Mouse (Mus musculus) right cerebral cortex, postnatal 25 days (tissue): ENCODE measurements around the gene Tpi1.

Experiments
- DNase-seq: peaks from one replicate; pipeline ENCODE4 v3.0.0; 2022

Gene Tpi1

GRCm38 (mm10) chr6:124769101-124769765 lies 44.9 kb downstream of the Tpi1 start, which contains the start of gene Eno2:
Gene Eno2 (minus strand): TSS chr6:124769673.
- peak; percentile 79 for DNase-seq

GRCm38 (mm10) chr6:124768704-124769044 lies 45.4 kb downstream of the Tpi1 start:
- DNase-seq: no peak

- DNase-seq: peak; percentile 63
These were observed 46.0 kb downstream of the Tpi1 start for GRCm38 (mm10) chr6:124767920-124768703.

- DNase-seq: no peak
These were observed 46.6 kb downstream of the Tpi1 start for GRCm38 (mm10) chr6:124767536-124767919.

GRCm38 (mm10) chr6:124765951-124766350 lies 48.1 kb downstream of the Tpi1 start:
- no peak for DNase-seq
